Mouse (Mus musculus) liver, embryonic 14.5 days (tissue): ENCODE results near the gene 1700028P14Rik. TPM values are rescaled to one million over a fixed set of nuclear protein-coding genes. Genes with fewer than 3 reads are reported as not detected.

Experiments used
- ATAC-seq: fragments of 200-750 bp; cut with Nextera tagmentation; 2 replicates; pipeline ENCODE4 v1.8.0; 2017; ENCODE audit warnings: moderate number of reproducible peaks, mild to moderate bottlenecking, moderate library complexity; ENCODE audit not compliant: insufficient read depth
- DNase-seq, 3 experiments: peaks; one replicate each; pipeline ENCODE4 v3.0.0-alpha.2; 2012 to 2013; ENCODE audit warnings: low read depth in 3 of 3, low spot score in 3 of 3
- H3K27ac ChIP-seq: fragments of 300-500 bp; sonication (generic); 2 replicates; pipeline ENCODE4 v1.5.1; 2014; ENCODE audit warnings: moderate library complexity, mild to moderate bottlenecking, control low read depth, inconsistent platforms
- H3K27me3 ChIP-seq: fragments of 300-500 bp; sonication (generic); 2 replicates; pipeline ENCODE4 v1.6.1; 2014; ENCODE audit warnings: mild to moderate bottlenecking, low read length, moderate library complexity; ENCODE audit not compliant: control insufficient read depth, insufficient read depth
- H3K36me3 ChIP-seq: fragments of 300-500 bp; sonication (generic); replicated peaks from 2 replicates; pipeline ENCODE4 v1.6.1; 2014; ENCODE audit warnings: low read depth; ENCODE audit not compliant: control insufficient read depth, insufficient read depth
- H3K4me1 ChIP-seq, 2 experiments: fragments of 200-500 bp in 1 of 2; fragments of 300-500 bp in 1 of 2; sonication (generic) in 1 of 2; replicated peaks; 2 replicates each; pipeline ENCODE4 v1.6.1; 2012 to 2014; ENCODE audit warnings: antibody characterized with exemption in 1 of 2, inconsistent platforms in 1 of 2, low read length in 1 of 2; ENCODE audit not compliant: control insufficient read depth in 2 of 2, insufficient read depth in 2 of 2
- H3K4me2 ChIP-seq: fragments of 300-500 bp; sonication (generic); 2 replicates; pipeline ENCODE4 v1.6.1; 2014; ENCODE audit warnings: low read depth, mild to moderate bottlenecking, control low read depth, moderate library complexity
- H3K4me3 ChIP-seq, 2 experiments: fragments of 200-500 bp in 1 of 2; fragments of 300-500 bp in 1 of 2; sonication (generic) in 1 of 2; 2 replicates each; pipeline ENCODE4 v1.5.1; 2012 to 2014; ENCODE audit warnings: low read depth in 2 of 2, low read length in 2 of 2, mild to moderate bottlenecking in 2 of 2, control low read depth in 1 of 2, inconsistent platforms in 1 of 2, moderate library complexity in 1 of 2; ENCODE audit not compliant: insufficient read depth in 1 of 2
- H3K9ac ChIP-seq: fragments of 300-500 bp; sonication (generic); replicated peaks from 2 replicates; pipeline ENCODE4 v1.6.1; 2014; ENCODE audit warnings: mild to moderate bottlenecking, control low read depth, moderate library complexity
- H3K9me3 ChIP-seq: fragments of 300-500 bp; sonication (generic); 2 replicates; pipeline ENCODE4 v1.6.1; 2016; ENCODE audit warnings: low read length, mixed read lengths; ENCODE audit not compliant: control insufficient read depth
- CTCF ChIP-seq: IDR thresholded peaks from 2 replicates; pipeline ENCODE4 v1.5.1; 2016; ENCODE audit warnings: antibody characterized with exemption, low read depth, control low read depth
- EP300 ChIP-seq: IDR thresholded peaks from 2 replicates; pipeline ENCODE4 v1.6.1; 2016; ENCODE audit warnings: antibody characterized with exemption, low read depth
- WGBS: fragments of 180-500 bp; shearing (Covaris S2); extraction: QIAGEN DNeasy Blood & Tissue Kit; methylation state at CpG from one replicate; pipeline ENCODE4 v1.1.7; 2014; ENCODE audit not compliant: insufficient replicate concordance; 5-methylcytosine and 5-hydroxymethylcytosine counted together
- polyA plus RNA-seq, 2 experiments: library from polyadenylated mRNA; depleted of rRNA in 1 of 2; stranded (reverse) in 1 of 2; unstranded in 1 of 2; fragments of >200 nt; fragmentation: Nextera tagmentation in 1 of 2; extraction: Ambion mirVana in 1 of 2; gene quantifications; 2 replicates each; pipeline versions ENCODE4 v1.2.1 to v1.2.3; 2012 to 2014

1700028P14Rik gene
- polyA plus RNA-seq, 2 experiments, result not detected

DNA sequence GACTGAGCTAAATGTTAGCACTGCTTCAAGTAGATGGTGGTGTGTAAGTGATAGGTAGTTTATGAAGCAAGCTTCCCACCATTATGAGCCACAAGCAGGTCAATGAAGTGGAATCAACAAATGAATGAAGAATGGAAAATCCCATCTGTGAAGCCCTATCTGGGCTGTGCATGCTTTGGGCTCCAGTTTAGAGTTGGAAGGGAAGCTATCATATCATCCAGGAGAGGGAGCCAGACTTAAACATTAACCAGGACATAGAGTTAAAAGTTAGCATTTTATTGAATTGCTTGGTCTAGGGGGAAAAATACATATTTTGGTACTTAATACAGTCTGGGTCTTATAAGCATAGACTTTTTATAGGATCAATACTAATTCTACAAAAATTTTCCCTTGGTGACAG is 107.0 kb downstream of the 1700028P14Rik start:
- H3K4me3 ChIP-seq, result no peak overlapping the region

GRCm38 (mm10) chr19:23543244-23544004 is 109.2 kb downstream of the 1700028P14Rik start:
- Histone ChIP-seq H3K4me1 (no peaks in the 10 kb centered on the region), H3K9ac (no peak overlapping the region), H3K9me3 (no peaks in the 10 kb centered on the region), H3K27me3 (no peaks in the 10 kb centered on the region), H3K4me3 (no peak overlapping the region), H3K4me2 (no peak overlapping the region), H3K27ac (no peak overlapping the region), H3K36me3 (no peaks in the 10 kb centered on the region)
- WGBS, result 59% methylated on average over 11 of the region's 11 CpGs
- no peak for DNase-seq
- no peak for TF ChIP-seq EP300
- TF ChIP-seq CTCF, result no peak
- no peak for ATAC-seq

More for the DNA sequence above, 107.0 kb downstream of the 1700028P14Rik start:
- Histone ChIP-seq H3K9me3 (no peaks in the 10 kb centered on the region), H3K9ac (no peak overlapping the region), H3K4me1 (no peaks in the 10 kb centered on the region), H3K4me2 (no peak overlapping the region), H3K36me3 (no peaks in the 10 kb centered on the region), H3K27ac (no peak overlapping the region), H3K27me3 (no peaks in the 10 kb centered on the region)
- no peak for ATAC-seq
- no peak for TF ChIP-seq CTCF
- TF ChIP-seq EP300, result no peak
- DNase-seq, result no peak

- H3K4me1 ChIP-seq, result no peaks in the 10 kb centered on the region
- no peak for TF ChIP-seq CTCF
- no peak for TF ChIP-seq EP300
- H3K4me2 ChIP-seq, result no peak overlapping the region
- 66% methylated on average over 4 of the region's 4 CpGs for WGBS
- no peak overlapping the region for H3K27ac ChIP-seq
- no peak overlapping the region for H3K9ac ChIP-seq
- no peaks in the 10 kb centered on the region for H3K9me3 ChIP-seq
- no peaks in the 10 kb centered on the region for H3K27me3 ChIP-seq
- ATAC-seq (no peak), DNase-seq (no peak)
- no peaks in the 10 kb centered on the region for H3K36me3 ChIP-seq
- no peak overlapping the region for H3K4me3 ChIP-seq
Observed at GRCm38 (mm10) chr19:23542759-23543158, 109.9 kb downstream of the 1700028P14Rik start.

- no peaks in the 10 kb centered on the region for H3K4me1 ChIP-seq
- no peak for ATAC-seq
Observed at GRCm38 (mm10) chr19:23535700-23536099, 116.9 kb downstream of the 1700028P14Rik start.

DNA sequence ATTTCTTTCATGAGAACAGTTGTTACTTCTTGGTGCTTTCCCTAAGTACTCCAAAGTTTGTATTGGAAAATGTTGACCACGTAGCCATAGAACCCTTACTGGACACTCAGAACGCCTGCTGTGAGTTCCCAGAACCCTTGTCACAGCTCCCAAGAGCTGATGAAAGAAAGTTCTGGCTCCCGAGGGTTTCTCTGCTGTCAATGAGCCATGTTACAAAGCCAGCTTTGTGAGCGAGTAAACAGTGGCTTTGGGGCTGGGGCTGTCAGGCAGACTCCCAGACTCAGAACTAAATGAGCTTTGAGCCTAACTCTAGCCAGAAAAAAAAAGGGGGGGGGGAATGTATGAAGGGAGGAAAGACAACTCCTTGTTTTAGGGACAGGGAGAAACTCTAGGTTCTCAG is 120.7 kb downstream of the 1700028P14Rik start:
- no peak overlapping the region for H3K9ac ChIP-seq
- 33% methylated on average over 4 of the region's 4 CpGs for WGBS

More at GRCm38 (mm10) chr19:23535700-23536099, 116.9 kb downstream of the 1700028P14Rik start:
- Histone ChIP-seq H3K4me3 (no peak overlapping the region), H3K4me2 (no peak overlapping the region), H3K9me3 (no peaks in the 10 kb centered on the region), H3K27me3 (no peaks in the 10 kb centered on the region), H3K9ac (no peak overlapping the region), H3K27ac (no peak overlapping the region), H3K36me3 (no peaks in the 10 kb centered on the region)
- no peak for TF ChIP-seq EP300
- TF ChIP-seq CTCF, result no peak
- 58% methylated on average over 3 of the region's 3 CpGs for WGBS
- DNase-seq, result no peak

More for the DNA sequence above, 120.7 kb downstream of the 1700028P14Rik start:
- Histone ChIP-seq H3K4me2 (no peak overlapping the region), H3K4me3 (no peak overlapping the region), H3K27ac (no peak overlapping the region), H3K9me3 (no peaks in the 10 kb centered on the region), H3K4me1 (no peaks in the 10 kb centered on the region), H3K27me3 (no peaks in the 10 kb centered on the region), H3K36me3 (no peaks in the 10 kb centered on the region)
- TF ChIP-seq EP300, result no peak
- no peak for TF ChIP-seq CTCF
- no peak for ATAC-seq
- DNase-seq, result no peak
